Mouse (Mus musculus) thymus, postnatal 36 days (tissue): ENCODE data around the gene Brf1.
A peak's percentile ranks its signal among the peaks of the same experiment; 100 is the strongest.

ENCODE experiments used
- DNase-seq, 2 experiments: peaks; one replicate each; pipeline ENCODE4 v3.0.0; 2022; ENCODE audit warnings: mixed read lengths in 2 of 2

Brf1 gene

GRCm38 (mm10) chr12:112969616-112970015 lies 30.9 kb downstream of the Brf1 start:
- no peak for DNase-seq

GRCm38 (mm10) chr12:112968943-112969342 lies 31.6 kb downstream of the Brf1 start:
- no peak for DNase-seq

GRCm38 (mm10) chr12:112965783-112966182 lies 34.7 kb downstream of the Brf1 start:
- no peak for DNase-seq

- DNase-seq: no peak
Measured at GRCm38 (mm10) chr12:112961872-112962271, 38.6 kb downstream of the Brf1 start.

- DNase-seq: no peak
Measured at GRCm38 (mm10) chr12:112961428-112961827, 39.1 kb downstream of the Brf1 start.

GRCm38 (mm10) chr12:112959421-112959820 lies 41.1 kb downstream of the Brf1 start:
- peak; percentile 52 to 65 for DNase-seq

- DNase-seq: peak; percentile 63
Measured at GRCm38 (mm10) chr12:112958303-112958702, 42.2 kb downstream of the Brf1 start.

GRCm38 (mm10) chr12:112955800-112956199 lies 44.7 kb downstream of the Brf1 start:
- peak; percentile 67 to 74 for DNase-seq

- no peak for DNase-seq
Measured at GRCm38 (mm10) chr12:112952926-112953565, 47.5 kb downstream of the Brf1 start.

- no peak for DNase-seq
Measured at GRCm38 (mm10) chr12:112952433-112952832, 48.1 kb downstream of the Brf1 start.

- DNase-seq: no peak
Measured at GRCm38 (mm10) chr12:112951150-112951842, 49.2 kb downstream of the Brf1 start.

- no peak for DNase-seq
Measured at GRCm38 (mm10) chr12:112950761-112951129, 49.8 kb downstream of the Brf1 start.

GRCm38 (mm10) chr12:112950040-112950760 lies 50.3 kb downstream of the Brf1 start:
- peak; percentile 78 to 85 for DNase-seq

GRCm38 (mm10) chr12:112947307-112947706 lies 53.2 kb downstream of the Brf1 start:
- DNase-seq: peak; percentile 46 to 52

GRCm38 (mm10) chr12:112943669-112944068 lies 56.8 kb downstream of the Brf1 start:
- no peak for DNase-seq

- DNase-seq: peak; percentile 75 to 79
Measured at GRCm38 (mm10) chr12:112941776-112942713, 58.5 kb downstream of the Brf1 start, which contains the start of gene Nudt14. TSS of gene Nudt14 (minus strand) at chr12:112942124.

GRCm38 (mm10) chr12:112941156-112941775 lies 59.2 kb downstream of the Brf1 start:
- DNase-seq: no peak

GRCm38 (mm10) chr12:112940710-112941109 lies 59.8 kb downstream of the Brf1 start:
- DNase-seq: no peak

- no peak for DNase-seq
Measured at GRCm38 (mm10) chr12:112940238-112940637, 60.3 kb downstream of the Brf1 start.

- DNase-seq: no peak
Measured at GRCm38 (mm10) chr12:112938873-112939565, 61.5 kb downstream of the Brf1 start.

- DNase-seq: no peak
Measured at GRCm38 (mm10) chr12:112938366-112938765, 62.1 kb downstream of the Brf1 start.
